Mouse (Mus musculus) bone marrow, adult 2 months (tissue): ENCODE data around the gene B4galnt4.

Experiments
- CTCF ChIP-seq: fragments of 200-500 bp; IDR thresholded peaks from 2 replicates; pipeline ENCODE4 v1.5.1; 2011; ENCODE audit warnings: low read length, control low read depth; ENCODE audit not compliant: control insufficient read depth, insufficient read depth
- POLR2A ChIP-seq: fragments of 200-500 bp; IDR thresholded peaks from 2 replicates; pipeline ENCODE4 v1.6.1; 2011; ENCODE audit warnings: low read depth, mild to moderate bottlenecking, control low read depth, low read length, borderline replicate concordance; ENCODE audit not compliant: control insufficient read depth

DNA sequence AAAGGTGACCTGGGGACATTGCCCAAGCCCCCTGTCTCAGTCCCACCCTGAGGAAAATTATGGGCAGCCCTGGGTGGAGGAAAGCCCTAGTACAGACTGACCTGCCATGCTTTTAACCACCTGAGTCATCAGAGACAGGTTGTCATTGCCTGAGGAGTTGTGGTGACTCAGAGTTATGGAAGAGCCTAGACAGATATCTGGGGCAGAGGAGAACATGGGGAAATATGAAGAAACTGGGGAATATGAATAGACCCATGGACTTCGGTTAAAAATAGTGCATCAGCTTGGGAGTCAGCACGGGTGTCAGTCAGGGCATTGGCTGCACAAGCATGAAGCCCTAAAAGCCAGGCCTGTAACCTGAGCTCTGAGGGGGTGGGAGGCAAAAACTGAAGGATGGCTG lies 11.6 kb upstream of the B4galnt4 start:
- no peak for TF ChIP-seq POLR2A
- no peak for TF ChIP-seq CTCF
